Mouse (Mus musculus): ENCODE data around the gene Rin3.

Gene Rin3

GRCm38 (mm10) chr12:102340471-102340870 is 57.6 kb downstream of the Rin3 start:
- peak in 1 of 2 experiments; percentile 19 for DNase-seq

- no peak for DNase-seq
Measured at GRCm38 (mm10) chr12:102342147-102342546, 59.3 kb downstream of the Rin3 start.

- DNase-seq, result no peak
Measured at GRCm38 (mm10) chr12:102342602-102343001, 59.8 kb downstream of the Rin3 start.

GRCm38 (mm10) chr12:102345031-102345815 is 62.4 kb downstream of the Rin3 start:
- no peak for DNase-seq

DNA sequence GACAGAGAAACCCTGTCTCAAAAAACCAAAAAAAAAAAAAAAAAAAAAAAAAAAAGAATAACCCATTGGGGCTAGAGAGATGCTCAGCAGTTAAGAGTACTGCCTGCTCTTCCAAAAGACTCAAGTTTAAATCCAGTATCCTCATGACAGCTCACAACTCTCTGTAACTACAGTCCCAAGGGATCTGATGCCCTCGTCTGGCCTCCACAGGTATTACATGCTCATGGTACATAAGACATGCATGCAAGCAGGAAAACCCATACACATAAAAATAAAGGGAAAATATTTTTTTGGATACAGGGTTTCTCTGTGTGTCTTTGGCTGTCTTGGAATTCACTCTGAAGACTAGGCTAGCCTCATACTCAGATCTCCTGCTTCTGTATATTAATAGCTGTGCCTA is 63.7 kb downstream of the Rin3 start:
- peak; percentile 77 to 81 for DNase-seq

GRCm38 (mm10) chr12:102348447-102348846 is 65.6 kb downstream of the Rin3 start:
- DNase-seq, result no peak

GRCm38 (mm10) chr12:102350997-102351396 is 68.1 kb downstream of the Rin3 start:
- peak; percentile 43 to 50 for DNase-seq

DNA sequence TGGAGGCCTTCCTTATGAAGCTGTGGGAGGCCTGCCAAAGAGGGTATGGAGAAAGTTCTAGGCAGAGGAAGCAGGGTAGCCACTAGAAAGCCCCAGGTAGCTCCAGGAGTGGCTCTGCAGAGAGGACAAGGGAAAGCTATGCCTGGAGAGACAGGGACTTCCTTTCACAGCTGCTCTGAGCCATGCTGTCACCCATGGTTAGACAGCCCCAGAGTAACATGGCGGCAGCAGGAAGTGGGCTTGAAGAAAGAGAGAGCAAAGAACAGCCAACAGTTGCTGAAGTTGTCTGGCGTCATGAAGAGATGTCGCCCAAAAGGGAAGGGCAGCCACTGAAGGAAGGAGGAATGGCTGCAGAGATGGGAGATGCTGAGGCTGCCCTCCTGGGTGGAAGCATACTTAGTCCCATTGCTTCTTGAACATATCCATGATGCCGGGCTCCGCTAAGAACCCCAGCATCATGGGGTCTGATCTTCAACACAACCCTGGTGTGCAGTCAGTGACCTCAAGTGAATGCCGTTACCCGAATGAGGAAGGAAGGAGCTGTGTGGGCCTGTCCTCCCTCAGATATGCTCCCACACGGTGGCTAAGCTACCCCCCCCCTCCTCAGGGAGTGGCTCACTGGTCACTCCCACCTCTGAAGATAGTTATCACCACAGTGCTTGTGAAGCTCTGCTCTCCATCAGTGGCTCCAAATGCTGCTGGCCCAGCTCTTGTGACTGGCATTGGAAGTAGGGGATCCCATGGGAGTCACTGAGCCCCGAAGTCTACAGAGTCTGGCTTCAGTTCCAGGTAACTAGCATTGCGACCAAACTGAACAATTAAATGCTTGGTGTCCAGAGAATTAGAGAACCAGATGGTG is 71.5 kb downstream of the Rin3 start:
- DNase-seq, result peak; percentile 73 to 74

GRCm38 (mm10) chr12:102355784-102356183 is 72.9 kb downstream of the Rin3 start:
- peak in 1 of 2 experiments; percentile 20 for DNase-seq

DNA sequence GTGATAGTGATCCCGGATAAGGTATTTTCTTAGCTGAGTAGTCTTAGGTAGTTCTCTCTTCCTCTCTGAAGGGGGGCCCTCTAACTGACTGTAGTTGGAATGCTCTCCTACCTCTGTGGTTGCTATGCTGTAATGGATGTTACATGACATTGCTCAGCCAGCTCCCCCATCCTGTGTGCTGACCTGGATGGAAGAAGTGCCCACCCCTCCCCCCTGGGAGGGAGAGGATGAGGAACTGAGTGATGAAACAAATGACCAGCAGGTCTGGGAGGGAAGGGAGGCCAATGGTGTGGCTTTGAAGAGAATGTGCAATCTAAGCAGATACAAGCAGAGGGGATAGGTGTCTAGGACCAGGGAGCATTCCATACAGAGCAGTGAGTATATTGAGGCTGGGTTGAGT is 73.9 kb downstream of the Rin3 start:
- DNase-seq, result no peak

GRCm38 (mm10) chr12:102359390-102359789 is 76.5 kb downstream of the Rin3 start:
- DNase-seq, result no peak

DNA sequence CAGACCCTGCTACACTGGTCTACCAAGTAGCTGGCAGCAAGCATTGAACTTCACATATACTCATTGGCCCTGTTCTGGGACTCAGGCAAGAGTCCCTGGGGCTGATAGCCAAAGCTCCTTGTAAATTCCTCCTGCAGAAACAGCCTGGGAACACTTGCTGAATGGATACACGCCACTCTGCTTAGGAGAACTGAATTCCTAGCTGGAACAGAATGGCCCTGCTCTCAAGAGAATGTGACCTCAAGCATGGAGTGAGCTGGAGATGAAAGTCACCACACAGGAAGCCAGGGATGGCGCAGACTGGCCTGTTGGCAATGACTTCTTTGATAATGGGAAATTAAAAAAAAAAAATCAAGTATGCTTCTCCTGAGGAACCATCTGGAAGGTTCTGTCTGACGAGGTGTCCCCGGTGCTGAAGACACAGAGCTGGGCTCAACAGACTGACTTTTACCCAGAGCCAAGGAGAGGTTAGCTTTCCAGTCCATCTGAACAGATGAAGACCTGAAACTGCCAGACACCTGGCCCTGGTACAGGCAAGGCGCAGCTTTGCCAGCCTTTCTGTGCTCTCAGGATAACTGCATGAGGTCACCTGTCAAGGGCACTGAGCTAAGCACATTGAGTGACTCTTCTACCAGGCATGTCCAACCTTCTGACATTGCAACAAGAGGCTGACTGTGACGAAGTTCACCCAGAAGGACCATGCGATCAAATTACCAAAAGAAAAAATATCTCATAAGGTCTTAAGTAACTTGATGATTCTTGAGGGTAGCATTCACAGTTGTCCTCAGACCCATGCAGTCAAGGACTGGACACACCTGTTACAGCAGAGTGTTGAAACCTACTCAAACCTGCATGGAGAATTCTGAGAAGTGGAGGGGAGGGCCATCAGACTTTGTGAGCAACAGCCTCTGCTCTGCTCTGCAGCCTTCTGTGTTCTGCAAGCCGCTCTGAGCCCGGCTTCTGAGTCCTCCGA is 78.6 kb downstream of the Rin3 start:
- DNase-seq, result no peak

DNA sequence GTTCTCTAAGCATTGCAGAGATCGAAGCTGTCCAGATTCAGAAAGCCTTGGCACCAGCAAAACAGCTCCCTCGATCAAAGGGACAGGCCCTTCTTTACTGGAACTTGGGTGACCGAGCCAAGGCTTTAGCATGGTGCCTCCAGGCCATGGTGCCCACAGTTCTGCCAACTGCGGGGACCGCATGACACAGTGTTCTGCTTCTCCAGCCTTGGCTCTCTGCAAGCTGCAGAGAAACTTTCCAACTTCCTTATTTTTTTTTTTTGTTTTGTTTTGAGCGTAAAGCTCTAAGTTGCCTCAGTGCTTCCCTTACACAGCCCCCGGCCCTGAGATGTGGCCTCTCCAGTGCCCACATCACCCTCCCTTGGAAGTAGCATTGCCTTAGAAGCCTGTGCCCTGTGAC is 82.2 kb downstream of the Rin3 start:
- peak; percentile 61 to 63 for DNase-seq

GRCm38 (mm10) chr12:102366126-102366816 is 83.4 kb downstream of the Rin3 start:
- DNase-seq, result no peak

- DNase-seq, result peak in 1 of 2 experiments; percentile 24
Measured at GRCm38 (mm10) chr12:102367075-102367474, 84.2 kb downstream of the Rin3 start.

- peak; percentile 56 to 61 for DNase-seq
Measured at GRCm38 (mm10) chr12:102368066-102368465, 85.2 kb downstream of the Rin3 start.

GRCm38 (mm10) chr12:102368556-102368955 is 85.7 kb downstream of the Rin3 start:
- DNase-seq, result no peak

DNA sequence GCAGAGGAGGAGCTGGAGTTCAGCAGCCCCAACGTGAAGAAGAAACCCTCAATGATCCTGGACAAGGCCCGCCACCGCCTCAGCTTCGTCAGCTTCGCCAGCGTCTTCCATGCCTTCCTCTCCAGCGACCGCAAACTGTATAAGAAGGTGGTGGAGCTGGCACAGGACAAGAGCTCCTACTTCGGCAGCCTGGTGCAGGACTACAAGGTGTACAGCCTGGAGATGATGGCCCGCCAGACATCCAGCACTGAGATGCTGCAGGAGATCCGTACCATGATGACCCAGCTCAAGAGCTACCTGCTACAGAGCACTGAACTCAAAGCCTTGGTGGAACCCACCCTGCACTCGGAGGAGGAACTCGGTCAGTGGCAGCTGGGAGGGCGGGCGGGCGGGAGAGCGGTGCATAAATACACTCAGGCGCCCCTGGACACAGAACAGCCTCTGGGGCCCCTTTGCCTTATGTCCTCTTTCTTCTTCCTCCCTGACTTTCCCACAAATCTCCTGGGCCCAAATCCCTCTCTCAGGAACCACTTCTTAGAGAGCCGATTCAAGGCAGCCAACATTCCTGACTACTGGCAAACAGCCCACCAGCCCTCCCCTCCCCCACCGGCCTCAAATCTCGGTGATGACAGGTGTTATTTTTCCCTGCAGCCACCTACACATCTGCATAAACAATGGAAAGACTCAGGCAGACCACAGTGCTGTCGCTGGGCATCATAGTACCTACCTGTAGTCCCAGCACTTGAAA is 86.8 kb downstream of the Rin3 start:
- DNase-seq, result no peak

GRCm38 (mm10) chr12:102370931-102371500 is 88.2 kb downstream of the Rin3 start:
- no peak for DNase-seq

GRCm38 (mm10) chr12:102372322-102372721 is 89.5 kb downstream of the Rin3 start:
- no peak for DNase-seq

DNA sequence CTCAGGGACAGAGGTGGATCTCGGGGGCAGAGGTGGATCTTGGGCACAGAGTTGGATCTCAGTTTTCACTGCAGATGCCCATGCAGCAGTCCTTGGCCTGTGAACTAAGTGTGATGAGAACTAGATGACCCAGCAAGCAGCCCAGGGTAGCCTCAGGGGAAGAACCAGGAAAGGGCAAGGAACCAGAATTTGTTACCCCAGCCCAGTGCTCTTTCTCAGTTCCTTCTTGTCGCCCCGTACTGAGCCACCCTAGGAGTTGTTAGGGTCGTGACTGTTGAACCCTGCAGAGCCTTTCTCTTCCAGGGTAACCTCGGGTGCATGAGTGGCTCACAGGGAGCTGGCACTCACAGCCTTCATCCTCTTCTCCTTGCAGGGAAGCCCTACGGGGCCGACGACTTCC is 99.3 kb downstream of the Rin3 start:
- DNase-seq, result peak; percentile 17 to 26

All from B cell, adult 2 months (primary cell).